Mouse (Mus musculus) C2C12 (cell line): ENCODE results near the gene Rpgrip1l.

Experiments used
- CTCF ChIP-seq: IDR thresholded peaks from one replicate; pipeline ENCODE4 v1.5.1; 2011; ENCODE audit not compliant: control insufficient read depth, insufficient read depth, insufficient read length
- MYOD1 ChIP-seq: IDR thresholded peaks from one replicate; pipeline ENCODE4 v1.6.1; 2011; ENCODE audit warnings: low read depth; ENCODE audit not compliant: control insufficient read depth, insufficient read length
- USF1 ChIP-seq: IDR thresholded peaks from one replicate; pipeline ENCODE4 v1.6.1; 2011; ENCODE audit warnings: low read depth, mild to moderate bottlenecking, control low read depth, moderate library complexity

DNA sequence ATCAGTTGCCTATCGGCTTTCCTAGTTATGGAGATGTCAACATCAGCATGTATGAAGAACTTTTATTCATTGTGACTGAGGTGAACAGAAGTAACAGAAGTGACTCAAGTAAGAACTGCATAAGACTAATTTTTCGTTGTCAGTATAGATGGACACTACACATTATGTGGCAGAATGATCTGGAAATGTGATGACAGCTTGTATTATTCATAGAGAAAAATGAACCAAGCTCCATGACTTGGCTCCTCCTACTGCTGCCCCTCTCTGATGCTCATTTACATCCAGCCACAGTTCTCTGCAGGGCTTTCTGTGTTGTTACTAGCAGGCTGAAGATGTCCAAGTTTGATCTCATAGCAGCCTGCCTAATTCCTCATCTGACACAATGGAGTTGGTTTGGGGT lies 75.9 kb downstream of the Rpgrip1l start:
- TF ChIP-seq USF1 = no peak
- no peak for TF ChIP-seq MYOD1
- TF ChIP-seq CTCF = no peak
